Mouse (Mus musculus) regulatory T cell (primary cell): ENCODE measurements around the gene Lamp2.
"Not testable (repeated sequence)": the region's sequence is repeated elsewhere in the genome, so short reads cannot be mapped to it uniquely, and the experiment has no call there.

Experiments
- in situ Hi-C: fragments of 300-600 bp; cut with MboI, MseI; formaldehyde crosslinking; loops from one replicate; pipeline ENCODE4 v1.15.1; 2025; ENCODE audit warnings: high pct_unique_total_duplicates

Gene Lamp2

DNA sequence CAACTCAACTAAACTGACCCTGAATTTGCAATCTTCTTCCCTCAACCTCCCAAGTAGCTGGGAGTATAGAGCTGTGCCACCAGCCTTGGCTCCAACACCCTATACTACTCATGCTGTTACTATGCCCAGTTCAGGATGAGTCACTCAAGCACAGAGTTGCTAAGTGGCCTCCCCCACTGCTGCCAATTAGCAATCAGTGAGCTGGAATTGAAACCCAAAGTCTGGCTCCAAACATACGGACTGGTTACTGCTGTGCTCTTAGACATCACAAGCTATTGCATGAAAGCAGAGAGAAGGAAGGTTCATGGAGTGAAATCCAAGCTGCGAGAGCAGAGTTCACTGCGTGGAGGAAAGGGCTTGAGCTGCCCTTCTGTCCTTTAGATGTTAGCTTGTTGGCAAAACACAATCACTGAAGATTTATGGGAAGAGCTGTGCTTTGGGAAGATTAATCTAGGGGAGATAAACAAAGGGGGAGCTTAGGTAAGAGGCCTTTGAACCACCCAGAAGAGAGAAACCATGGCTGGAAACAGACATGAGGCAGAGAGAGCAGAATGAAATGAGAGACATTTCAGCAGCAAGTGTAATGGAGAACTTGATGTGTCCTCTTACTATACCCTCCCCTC, 27.3 kb downstream of the Lamp2 start:
- in situ Hi-C loops, result no loop called here

DNA sequence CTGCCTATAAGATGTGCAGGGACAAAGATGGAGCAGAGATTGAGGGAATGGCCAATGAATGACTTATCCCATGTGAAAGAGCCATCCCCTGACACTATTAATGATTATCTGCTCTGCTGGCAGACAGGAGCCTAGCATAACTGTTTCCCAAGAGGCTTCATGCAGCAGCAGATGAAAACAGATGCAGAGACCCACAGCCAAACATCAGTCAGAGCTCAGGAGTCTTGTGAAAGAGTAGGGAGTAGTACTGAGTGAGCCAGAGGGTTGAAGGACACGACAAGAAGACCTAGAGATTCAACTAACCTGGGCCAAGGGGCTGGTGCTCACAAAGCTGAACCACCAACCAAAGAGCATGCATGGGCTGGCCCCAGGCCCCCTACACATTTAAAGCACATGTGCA, 30.2 kb downstream of the Lamp2 start:
- in situ Hi-C loops, result no loop called here

DNA sequence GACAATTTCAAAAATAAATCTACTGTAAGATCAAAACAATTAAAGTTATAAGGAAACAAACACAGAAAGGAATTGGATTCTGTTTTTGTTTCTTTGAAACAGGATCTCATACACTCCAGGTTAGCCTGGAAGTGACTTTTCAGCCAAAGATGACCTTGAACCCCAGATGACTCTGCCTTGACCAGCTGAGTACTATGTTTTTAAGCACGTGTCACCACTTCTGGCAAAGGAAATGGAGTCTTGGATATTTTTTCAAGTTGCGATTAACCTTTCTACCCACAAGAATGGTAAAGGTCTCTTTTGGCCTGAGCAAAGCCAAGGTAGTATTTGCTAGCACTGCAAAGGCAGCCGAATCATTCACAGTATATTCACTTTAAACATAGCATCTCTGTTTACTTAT, 33.2 kb downstream of the Lamp2 start:
- in situ Hi-C loops, result no loop called here

DNA sequence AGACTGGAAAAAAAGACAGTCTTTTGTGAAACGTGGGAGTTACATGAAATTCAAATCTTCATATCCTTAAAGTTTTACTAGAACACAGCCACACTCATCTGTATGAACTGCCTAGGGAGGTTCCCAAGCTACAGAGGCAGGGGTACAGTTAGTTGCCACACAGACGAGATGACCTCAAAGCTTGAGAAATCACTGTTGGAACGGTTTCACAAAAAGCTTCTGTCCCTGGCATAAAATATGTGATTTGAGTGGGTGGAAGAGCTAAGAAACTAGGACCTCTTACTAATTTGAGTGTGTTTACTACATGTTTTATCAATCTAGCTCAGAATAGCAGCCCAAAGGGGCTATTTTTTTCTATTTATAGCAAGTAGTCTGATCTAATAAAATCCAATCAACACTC, 33.9 kb downstream of the Lamp2 start:
- in situ Hi-C loops, result no loop called here

DNA sequence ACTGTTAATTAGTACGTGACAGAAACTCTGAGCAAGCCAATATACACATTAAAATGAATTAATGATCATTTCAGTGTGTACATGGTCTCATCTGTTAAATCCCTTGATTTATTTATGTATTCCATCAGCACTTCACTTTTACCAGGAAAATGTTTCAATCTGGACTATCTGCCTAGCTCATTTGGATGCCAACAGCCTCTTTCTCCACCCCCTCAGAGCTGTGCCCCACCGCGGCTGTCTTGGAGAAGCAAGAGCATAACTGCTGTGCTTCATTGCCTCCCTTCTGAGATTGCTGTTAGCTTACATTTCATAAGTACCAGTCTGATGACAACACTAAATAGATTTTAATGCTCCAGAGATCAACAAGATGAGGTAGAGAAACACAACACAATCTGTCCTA, 52.4 kb downstream of the Lamp2 start:
- in situ Hi-C loops, result no loop called here

DNA sequence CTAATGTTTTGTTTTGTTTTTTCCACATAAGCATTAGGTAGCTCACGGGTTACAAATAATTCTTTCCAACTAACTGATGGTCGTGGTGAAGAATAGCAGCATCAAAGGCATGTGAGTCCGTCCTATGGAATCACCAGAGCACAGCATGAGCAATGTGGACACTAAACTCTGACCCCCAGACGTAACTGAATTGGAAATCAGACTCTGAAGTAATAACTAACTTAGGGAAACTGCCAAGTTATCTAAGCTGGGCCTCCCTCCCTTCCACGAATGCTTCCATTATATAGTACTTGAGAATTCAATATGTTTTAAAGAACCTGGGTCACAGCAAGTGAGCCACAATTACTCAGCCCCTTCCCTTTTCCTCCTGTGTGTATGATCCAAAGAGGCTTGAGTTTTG, 53.3 kb downstream of the Lamp2 start:
- in situ Hi-C loops, result no loop called here

DNA sequence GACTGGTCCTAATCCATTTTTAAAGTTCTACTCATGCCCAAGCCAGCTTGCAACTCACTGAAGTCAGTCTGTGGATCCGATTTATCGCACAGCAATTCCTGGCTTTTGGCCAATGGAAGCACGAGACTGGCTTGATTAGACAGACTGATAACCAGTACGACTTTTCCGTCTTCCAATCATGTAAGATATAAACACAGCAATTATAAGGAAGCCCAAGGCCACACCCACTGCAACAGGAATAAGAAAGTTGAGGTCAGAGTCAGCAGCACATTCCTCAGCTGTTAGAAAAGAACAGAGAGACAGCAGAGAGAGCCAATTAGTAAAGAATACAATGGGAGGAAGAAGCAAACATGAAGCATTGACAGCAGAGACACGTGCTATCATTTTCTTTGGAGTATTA, 54.2 kb downstream of the Lamp2 start:
- in situ Hi-C loops, result no loop called here

DNA sequence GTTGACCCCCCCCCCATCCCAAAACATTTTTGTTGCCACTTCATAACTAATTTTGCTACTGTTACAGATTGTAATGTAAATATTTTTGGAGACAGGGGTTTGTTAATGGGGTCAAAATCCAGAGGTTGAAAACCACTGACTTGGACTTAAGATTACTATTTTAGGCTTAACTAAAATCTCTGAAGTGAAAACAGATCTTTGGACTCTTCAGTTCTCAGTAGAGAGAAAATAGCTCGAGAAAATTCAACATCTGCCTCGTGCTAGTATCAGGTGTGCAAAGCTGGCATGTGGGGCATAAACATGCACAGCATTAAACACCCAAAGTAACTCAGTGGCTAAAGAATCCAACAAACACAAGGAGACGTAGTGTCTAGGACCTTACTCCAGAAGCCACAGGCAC, 55.6 kb downstream of the Lamp2 start:
- in situ Hi-C loops, result no loop called here

DNA sequence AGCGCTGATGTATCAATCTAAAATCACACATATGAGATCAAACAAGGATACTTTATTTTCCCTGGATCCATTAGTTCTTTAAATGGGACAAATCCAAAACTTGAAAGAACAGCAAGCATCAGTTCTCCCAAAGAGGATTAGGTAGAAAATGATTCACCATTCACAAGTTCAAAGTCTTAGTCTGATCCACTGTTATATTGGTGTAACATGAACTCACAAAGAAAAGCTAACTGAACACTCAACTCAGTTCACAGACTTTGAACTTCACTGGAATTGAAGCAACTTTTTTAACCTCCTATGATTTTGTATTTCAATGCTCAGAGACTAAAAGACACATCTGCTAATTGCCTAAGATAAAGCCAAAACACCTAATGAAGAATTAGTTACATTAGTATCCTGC, 56.6 kb downstream of the Lamp2 start:
- in situ Hi-C loops, result no loop called here

DNA sequence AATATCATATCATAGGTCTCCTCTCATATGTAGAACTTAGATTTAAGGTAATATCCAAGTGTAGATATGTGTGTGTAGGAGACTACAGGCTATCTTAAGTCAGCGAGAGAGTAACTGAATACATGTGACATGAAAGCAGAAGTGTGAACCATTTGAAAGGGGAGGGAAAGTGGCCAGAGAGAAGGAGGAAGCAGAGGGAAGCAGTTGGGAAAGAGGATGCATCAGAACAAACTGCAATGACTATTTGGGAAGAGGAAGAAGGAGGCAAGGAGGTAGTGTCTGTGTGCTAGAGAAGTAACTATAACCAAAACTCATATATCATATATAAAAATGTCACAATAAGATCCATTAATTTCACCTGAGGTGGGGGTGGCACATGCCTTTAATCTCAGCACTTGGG, 83.1 kb downstream of the Lamp2 start:
- in situ Hi-C loops, result not testable (repeated sequence)

DNA sequence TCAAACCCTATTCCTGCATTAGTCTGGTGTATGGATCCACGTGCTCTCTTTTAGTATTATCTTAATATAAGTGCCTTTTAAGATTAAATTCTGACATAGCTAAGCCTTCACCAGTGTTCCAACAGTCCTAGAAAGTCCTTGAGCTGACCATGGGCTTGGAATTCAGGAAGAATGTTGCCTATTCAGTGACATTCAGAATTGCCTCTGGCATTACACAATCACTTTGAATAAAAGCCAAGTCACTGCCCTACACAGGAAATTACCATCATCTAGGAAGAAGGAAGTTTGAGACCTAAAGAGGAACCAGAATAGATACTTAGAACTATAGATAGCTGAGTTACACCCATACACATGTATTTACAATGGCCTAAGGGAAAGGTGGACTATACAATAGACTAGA, 91.6 kb downstream of the Lamp2 start:
- in situ Hi-C loops, result not testable (repeated sequence)

DNA sequence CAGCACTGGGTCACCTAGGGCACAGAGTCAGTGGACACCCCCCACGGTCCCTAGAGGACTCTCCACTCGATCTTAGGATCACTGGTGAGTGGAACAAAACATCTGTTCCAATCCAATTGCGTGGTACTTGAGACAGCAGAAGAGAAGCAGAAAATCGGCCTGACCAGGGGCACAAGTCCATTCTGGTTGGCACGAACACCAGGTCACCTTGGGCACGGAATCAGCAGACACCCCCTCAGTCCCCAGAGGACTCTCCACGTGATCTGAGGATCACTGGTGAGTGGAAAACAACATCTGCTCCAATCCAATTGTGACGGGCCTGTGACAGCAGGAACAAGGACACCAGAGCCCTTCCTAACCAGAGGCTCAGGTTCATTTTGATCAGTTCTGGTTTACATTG, 94.2 kb downstream of the Lamp2 start:
- in situ Hi-C loops, result no loop called here
